Mouse (Mus musculus) embryonic facial prominence, embryonic 10.5 days (tissue): ENCODE results near the gene Bag1. TPM values are rescaled to one million over a fixed set of nuclear protein-coding genes. Genes with fewer than 3 reads are reported as not detected.
"Not testable (repeated sequence)": the region's sequence is repeated elsewhere in the genome, so short reads cannot be mapped to it uniquely, and the experiment has no call there.

Source experiments
- DNase-seq: peaks from one replicate; pipeline ENCODE4 v3.0.0-alpha.2; 2017; ENCODE audit warnings: low spot score
- H3K27ac ChIP-seq: fragments of 300-500 bp; sonication (generic); replicated peaks from 2 replicates; pipeline ENCODE4 v1.5.1; 2016; ENCODE audit warnings: mild to moderate bottlenecking
- H3K27me3 ChIP-seq: fragments of 300-500 bp; sonication (generic); replicated peaks from 2 replicates; pipeline ENCODE4 v1.6.1; 2016; ENCODE audit warnings: low read depth, mild to moderate bottlenecking; ENCODE audit not compliant: poor library complexity, severe bottlenecking
- H3K36me3 ChIP-seq: fragments of 300-500 bp; sonication (generic); replicated peaks from 2 replicates; pipeline ENCODE4 v1.6.1; 2016; ENCODE audit warnings: mild to moderate bottlenecking, moderate library complexity
- H3K4me1 ChIP-seq: fragments of 300-500 bp; sonication (generic); 2 replicates; pipeline ENCODE4 v1.6.1; 2016
- H3K4me3 ChIP-seq: fragments of 300-500 bp; sonication (generic); 2 replicates; pipeline ENCODE4 v1.5.1; 2016; ENCODE audit warnings: mild to moderate bottlenecking, moderate library complexity
- H3K9me3 ChIP-seq: fragments of 300-500 bp; sonication (generic); 2 replicates; pipeline ENCODE4 v1.6.1; 2016; ENCODE audit warnings: mild to moderate bottlenecking
- whole genome bisulfite sequencing: fragments of 180-500 bp; shearing (Covaris S2); methylation state at CpG from one replicate; pipeline ENCODE4 v1.1.7; 2016; 5-methylcytosine and 5-hydroxymethylcytosine counted together
- polyA plus RNA-seq: library from polyadenylated mRNA; unstranded; fragments of >200 nt; fragmentation: Nextera tagmentation; extraction: Ambion mirVana; gene quantifications from 2 replicates; pipeline ENCODE4 v1.2.1, GENCODE M21; 2016

The Bag1 gene
- polyA plus RNA-seq, 1 experiment from 2014 or later = 219 TPM

GRCm38 (mm10) chr4:40969781-40970591 lies 21.9 kb upstream of the Bag1 start:
- DNase-seq = peak; percentile 25
- Histone ChIP-seq H3K36me3 (peaks cover 32% of the 10 kb centered on the region), H3K4me3 (peak overlapping the region; percentile 98), H3K4me1 (peaks cover 15% of the 10 kb centered on the region), H3K9me3 (no peaks in the 10 kb centered on the region), H3K27me3 (no peaks in the 10 kb centered on the region), H3K27ac (peak overlapping the region; percentile 89)
- WGBS = 16% methylated on average over 13 of the region's 13 CpGs

DNA sequence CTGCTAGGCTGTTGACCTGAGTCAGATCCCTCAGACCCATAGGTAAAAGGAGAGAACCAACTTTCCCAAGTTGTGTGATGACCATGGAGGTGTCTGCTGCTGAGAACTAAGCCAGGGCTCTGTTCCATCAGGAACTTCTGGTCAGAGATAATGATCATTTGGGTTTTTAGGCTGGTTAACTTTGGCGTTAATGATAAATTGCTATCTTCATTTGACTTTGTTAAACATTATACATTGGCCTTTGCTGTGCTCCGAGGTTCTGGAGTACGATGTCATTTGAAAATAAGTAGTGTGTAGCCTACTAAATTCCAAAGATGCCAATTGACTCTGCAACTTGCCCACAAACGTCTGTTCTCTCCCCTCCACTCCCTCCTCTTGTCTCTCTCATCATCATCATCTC lies 21.1 kb upstream of the Bag1 start:
- peaks cover 15% of the 10 kb centered on the region for H3K4me1 ChIP-seq
- H3K4me3 ChIP-seq = 0 out of 2 replicates have a peak overlapping the region, but pooled peaks have one; percentile 98
- H3K27ac ChIP-seq = no peak overlapping the region
- 83% methylated on average over 4 of the region's 4 CpGs for WGBS
- H3K9me3 ChIP-seq = no peaks in the 10 kb centered on the region
- no peak for DNase-seq
- H3K27me3 ChIP-seq = no peaks in the 10 kb centered on the region
- H3K36me3 ChIP-seq = peaks cover 41% of the 10 kb centered on the region

DNA sequence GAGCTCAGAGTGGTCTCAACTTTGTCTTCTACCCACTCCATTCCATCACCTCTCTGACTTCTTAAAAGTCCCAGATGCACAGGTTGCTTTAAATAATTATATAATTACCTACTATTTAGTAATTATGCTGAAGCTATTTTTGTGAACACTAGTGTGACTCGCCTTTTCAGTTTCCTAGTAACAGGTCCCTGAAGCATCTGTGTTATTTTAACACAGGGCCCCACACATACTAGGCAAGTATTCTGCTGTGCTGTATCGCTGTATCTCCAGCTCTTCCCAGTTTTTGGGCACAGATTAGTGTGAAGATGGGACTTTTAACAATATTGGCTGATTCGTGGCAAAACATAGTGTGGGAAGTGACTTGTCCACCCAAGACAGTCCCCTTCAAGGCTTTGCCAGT lies 15.4 kb upstream of the Bag1 start:
- no peak for DNase-seq
- H3K27me3 ChIP-seq = no peaks in the 10 kb centered on the region
- 85% methylated on average over 3 of the region's 3 CpGs for WGBS
- H3K9me3 ChIP-seq = no peaks in the 10 kb centered on the region
- H3K4me3 ChIP-seq = no peak overlapping the region
- peaks cover 96% of the 10 kb centered on the region for H3K36me3 ChIP-seq
- H3K4me1 ChIP-seq = no peaks in the 10 kb centered on the region
- no peak overlapping the region for H3K27ac ChIP-seq

DNA sequence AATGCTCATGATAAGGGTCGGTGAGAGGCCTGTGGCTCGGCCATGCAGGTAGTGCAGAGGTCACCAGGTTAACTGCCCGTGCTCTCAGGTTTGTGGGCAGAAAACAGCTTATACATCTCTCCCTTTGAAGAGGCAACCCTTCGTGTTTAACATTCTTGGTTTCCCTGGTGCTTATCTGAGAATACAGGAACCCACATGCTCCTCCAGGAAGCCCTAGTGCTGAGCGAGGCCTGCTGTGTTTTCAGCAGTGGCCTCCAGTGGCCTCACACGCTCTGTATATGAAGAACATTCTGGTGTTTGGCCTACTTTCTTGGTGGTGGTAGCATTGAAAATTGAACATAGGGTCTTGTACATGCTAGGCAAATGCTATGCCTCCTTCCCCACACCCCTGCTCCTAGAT lies 7.8 kb upstream of the Bag1 start:
- Histone ChIP-seq H3K9me3 (no peaks in the 10 kb centered on the region), H3K27me3 (no peaks in the 10 kb centered on the region), H3K36me3 (peaks cover 99% of the 10 kb centered on the region), H3K27ac (no peak overlapping the region), H3K4me3 (no peak overlapping the region), H3K4me1 (no peaks in the 10 kb centered on the region)
- DNase-seq = no peak
- WGBS = 88% methylated on average over 6 of the region's 6 CpGs

DNA sequence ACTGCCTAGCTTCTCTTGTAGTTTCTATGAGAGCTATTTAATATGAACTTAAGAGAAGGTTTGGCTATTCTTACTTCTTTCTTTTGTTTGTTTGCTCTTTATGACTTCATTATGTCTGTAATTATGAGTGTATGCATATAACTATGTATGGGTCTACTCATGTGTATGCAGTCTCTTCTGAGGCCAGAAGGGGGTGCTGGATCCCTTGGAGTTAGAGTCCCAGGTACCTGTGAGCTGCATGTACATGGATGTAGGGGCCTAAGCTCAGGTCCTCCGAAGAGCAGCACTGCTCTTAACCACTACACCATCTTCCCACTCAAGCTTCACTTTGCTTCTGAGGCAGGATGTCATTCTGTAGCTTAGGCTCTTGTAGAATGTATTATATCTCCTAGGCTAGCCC lies 5.4 kb upstream of the Bag1 start:
- H3K36me3 ChIP-seq = peaks cover 86% of the 10 kb centered on the region
- H3K4me1 ChIP-seq = peaks cover 8% of the 10 kb centered on the region
- 96% methylated on average over 1 of the region's 1 CpGs for WGBS
- no peak overlapping the region for H3K27ac ChIP-seq
- H3K27me3 ChIP-seq = no peaks in the 10 kb centered on the region
- no peak overlapping the region for H3K4me3 ChIP-seq
- DNase-seq = no peak
- H3K9me3 ChIP-seq = no peaks in the 10 kb centered on the region

DNA sequence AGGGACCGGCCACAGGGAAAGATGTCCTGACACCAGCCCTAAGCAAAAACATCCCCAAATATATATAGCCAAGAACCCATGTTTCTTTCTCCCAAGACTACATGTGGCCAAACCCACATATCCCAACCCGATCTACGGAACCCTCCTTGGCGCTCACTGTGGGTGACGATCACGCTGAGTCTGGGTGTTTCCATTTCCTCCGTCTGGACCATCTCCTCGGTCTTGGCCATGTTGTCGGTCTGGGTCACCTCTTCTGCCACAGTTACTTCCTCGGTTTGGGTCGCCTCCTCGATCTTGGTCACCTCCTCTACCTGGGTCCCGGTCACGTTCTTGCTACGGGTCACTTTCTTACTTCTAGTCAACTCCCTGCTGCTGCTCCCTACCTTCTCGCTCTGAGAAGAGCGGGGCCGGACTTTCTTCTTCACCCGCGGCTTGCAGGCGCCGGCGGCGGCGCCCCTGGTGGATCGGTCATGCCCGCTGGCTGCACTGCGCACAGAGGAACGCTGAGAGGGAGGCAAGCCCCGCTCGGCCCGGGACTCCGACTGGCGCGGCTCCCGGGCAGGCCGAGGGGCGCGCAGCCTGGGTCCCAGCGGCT lies 432 bp downstream of the Bag1 start:
- Histone ChIP-seq H3K4me3 (peak overlapping the region; percentile 91), H3K27me3 (no peaks in the 10 kb centered on the region), H3K27ac (peak overlapping the region; percentile 93), H3K9me3 (no peaks in the 10 kb centered on the region), H3K4me1 (peaks cover 25% of the 10 kb centered on the region), H3K36me3 (peaks cover 64% of the 10 kb centered on the region)
- no peak for DNase-seq
- under 1% methylated on average over 40 of the region's 40 CpGs for WGBS

- 89% methylated on average over 7 of the region's 7 CpGs for WGBS
- peaks cover 25% of the 10 kb centered on the region for H3K4me1 ChIP-seq
- H3K36me3 ChIP-seq = peaks cover 64% of the 10 kb centered on the region
- no peaks in the 10 kb centered on the region for H3K9me3 ChIP-seq
- H3K27ac ChIP-seq = no peak overlapping the region
- H3K4me3 ChIP-seq = peak overlapping the region; percentile 91
- H3K27me3 ChIP-seq = no peaks in the 10 kb centered on the region
- no peak for DNase-seq
These were observed 1.5 kb downstream of the Bag1 start for GRCm38 (mm10) chr4:40946516-40947121.

DNA sequence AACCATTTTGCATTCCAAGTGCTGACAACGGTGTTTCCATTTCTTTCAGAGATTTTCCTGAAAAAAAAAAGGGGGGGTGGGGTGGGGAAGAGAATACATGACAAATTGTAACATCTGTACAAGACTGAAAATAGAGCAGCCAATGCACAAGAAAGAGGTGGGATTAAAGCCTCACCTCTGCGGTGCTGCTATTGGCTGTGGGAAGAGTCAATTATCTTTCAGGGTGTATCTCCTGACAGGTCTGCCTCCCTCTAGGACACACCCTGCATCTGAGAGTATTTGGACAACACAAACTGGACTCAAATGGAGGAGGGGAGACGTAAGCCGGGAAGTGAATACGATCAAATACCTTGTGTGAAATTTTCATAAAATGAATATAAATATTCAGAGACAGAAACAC lies 4.4 kb downstream of the Bag1 start:
- DNase-seq = no peak
- peaks cover 77% of the 10 kb centered on the region for H3K36me3 ChIP-seq
- H3K4me1 ChIP-seq = peaks cover 18% of the 10 kb centered on the region
- H3K27me3 ChIP-seq = no peaks in the 10 kb centered on the region
- WGBS = 97% methylated on average over 5 of the region's 5 CpGs
- no peak overlapping the region for H3K4me3 ChIP-seq
- H3K27ac ChIP-seq = no peak overlapping the region
- H3K9me3 ChIP-seq = peaks cover 12% of the 10 kb centered on the region

- WGBS = 94% methylated on average over 5 of the region's 5 CpGs
- H3K9me3 ChIP-seq = peaks cover 12% of the 10 kb centered on the region
- H3K36me3 ChIP-seq = peaks cover 99% of the 10 kb centered on the region
These were observed 9.3 kb downstream of the Bag1 start for GRCm38 (mm10) chr4:40938793-40939192.

GRCm38 (mm10) chr4:40936175-40936839 lies 11.8 kb downstream of the Bag1 start:
- 92% methylated on average over 9 of the region's 9 CpGs for WGBS
- no peak overlapping the region for H3K4me3 ChIP-seq
- no peak overlapping the region for H3K27ac ChIP-seq
- peaks cover 97% of the 10 kb centered on the region for H3K36me3 ChIP-seq
- no peaks in the 10 kb centered on the region for H3K27me3 ChIP-seq
- no peak for DNase-seq
- H3K4me1 ChIP-seq = no peaks in the 10 kb centered on the region
- peaks cover 12% of the 10 kb centered on the region for H3K9me3 ChIP-seq

More at GRCm38 (mm10) chr4:40938793-40939192, 9.3 kb downstream of the Bag1 start:
- Histone ChIP-seq H3K27ac (no peak overlapping the region), H3K27me3 (no peaks in the 10 kb centered on the region), H3K4me3 (no peak overlapping the region), H3K4me1 (no peaks in the 10 kb centered on the region)
- no peak for DNase-seq

DNA sequence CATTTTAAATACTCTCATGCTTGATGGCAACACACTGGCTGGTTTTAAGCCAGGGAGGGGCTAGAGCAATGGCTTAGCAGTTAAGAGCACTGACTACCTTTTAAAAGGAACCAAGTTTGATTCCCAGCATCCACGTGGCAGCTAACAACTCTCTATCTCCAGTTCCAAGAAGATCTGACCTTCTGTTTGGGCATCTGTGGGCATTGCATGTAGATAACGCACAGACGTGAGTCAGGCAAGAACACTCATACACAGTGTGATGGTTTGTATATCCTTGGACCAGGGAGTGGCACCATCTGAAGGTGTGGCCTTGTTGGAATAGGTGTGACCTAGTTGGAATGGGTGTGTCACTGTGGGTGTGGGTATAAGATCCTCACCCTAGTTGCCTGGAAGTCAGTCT lies 13.7 kb downstream of the Bag1 start:
- not testable (repeated sequence) for H3K27me3 ChIP-seq, H3K4me3 ChIP-seq, H3K9me3 ChIP-seq, H3K4me1 ChIP-seq, DNase-seq, H3K27ac ChIP-seq
- WGBS = 92% methylated on average over 3 of the region's 3 CpGs
- peaks cover 78% of the 10 kb centered on the region for H3K36me3 ChIP-seq

DNA sequence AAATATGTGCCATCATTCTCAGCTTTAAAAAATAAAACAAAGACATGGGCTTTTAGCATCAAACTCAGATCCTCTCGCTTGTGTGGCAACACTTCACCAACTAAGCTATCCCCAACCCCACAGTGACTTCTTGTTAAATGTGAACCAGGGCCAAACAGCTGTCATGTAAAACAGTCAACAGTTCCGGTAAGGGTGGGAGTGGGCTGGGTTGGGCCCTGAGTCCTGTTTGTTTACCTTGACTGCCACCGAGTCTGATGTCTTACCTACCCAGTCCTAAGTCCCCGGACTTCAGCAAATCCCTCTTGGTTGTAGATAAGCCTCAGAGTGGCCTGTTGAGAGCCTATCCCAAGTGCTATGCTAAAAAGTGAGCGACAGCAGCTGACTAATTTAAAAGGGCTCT lies 14.4 kb downstream of the Bag1 start:
- WGBS = 90% methylated on average over 5 of the region's 5 CpGs
- Histone ChIP-seq H3K27ac (no peak overlapping the region), H3K4me1 (peaks cover 3% of the 10 kb centered on the region; the same call in 1 of the 2 replicates), H3K9me3 (no peaks in the 10 kb centered on the region), H3K4me3 (no peak overlapping the region), H3K36me3 (peaks cover 71% of the 10 kb centered on the region), H3K27me3 (no peaks in the 10 kb centered on the region)
- no peak for DNase-seq
